Mouse (Mus musculus) testis, adult 2 months (tissue): ENCODE data around the gene Ankrd6. TPM values are rescaled to one million over a fixed set of nuclear protein-coding genes. Genes with fewer than 3 reads are reported as not detected.

Experiments
- H3K27ac ChIP-seq: fragments of 200-500 bp; 2 replicates; pipeline ENCODE4 v1.5.1; 2012; ENCODE audit warnings: low read depth, low read length; ENCODE audit not compliant: control insufficient read depth, insufficient read depth
- H3K27me3 ChIP-seq: fragments of 200-500 bp; 2 replicates; pipeline ENCODE4 v1.6.1; 2012; ENCODE audit warnings: mild to moderate bottlenecking, low read length, moderate library complexity; ENCODE audit not compliant: control insufficient read depth, insufficient read depth
- H3K36me3 ChIP-seq: fragments of 200-500 bp; 2 replicates; pipeline ENCODE4 v1.6.1; 2012; ENCODE audit warnings: mild to moderate bottlenecking, low read length; ENCODE audit not compliant: control insufficient read depth, insufficient read depth
- H3K4me1 ChIP-seq: fragments of 200-500 bp; 2 replicates; pipeline ENCODE4 v1.6.1; 2012; ENCODE audit warnings: low read length; ENCODE audit not compliant: control insufficient read depth, insufficient read depth
- H3K4me3 ChIP-seq: fragments of 200-500 bp; 2 replicates; pipeline ENCODE4 v1.5.1; 2012; ENCODE audit warnings: low read depth, mild to moderate bottlenecking, low read length, moderate library complexity, mixed read lengths; ENCODE audit not compliant: control insufficient read depth
- CTCF ChIP-seq: fragments of 200-500 bp; IDR thresholded peaks from 2 replicates; pipeline ENCODE4 v1.5.1; 2012; ENCODE audit warnings: low read depth, mild to moderate bottlenecking, inconsistent platforms, low read length, moderate library complexity; ENCODE audit not compliant: control insufficient read depth, insufficient read depth, insufficient replicate concordance
- POLR2A ChIP-seq: fragments of 200-500 bp; IDR thresholded peaks from 2 replicates; pipeline ENCODE4 v1.6.1; 2012; ENCODE audit warnings: low read depth, mild to moderate bottlenecking, inconsistent platforms, low read length, moderate library complexity; ENCODE audit not compliant: control insufficient read depth
- polyA plus RNA-seq: library from polyadenylated mRNA; depleted of rRNA; stranded (reverse); fragments of >200 nt; gene quantifications from 2 replicates; pipeline ENCODE4 v1.2.3, GENCODE M21; 2012

Gene Ankrd6
- polyA plus RNA-seq, 1 experiment, result 0.54 TPM

DNA sequence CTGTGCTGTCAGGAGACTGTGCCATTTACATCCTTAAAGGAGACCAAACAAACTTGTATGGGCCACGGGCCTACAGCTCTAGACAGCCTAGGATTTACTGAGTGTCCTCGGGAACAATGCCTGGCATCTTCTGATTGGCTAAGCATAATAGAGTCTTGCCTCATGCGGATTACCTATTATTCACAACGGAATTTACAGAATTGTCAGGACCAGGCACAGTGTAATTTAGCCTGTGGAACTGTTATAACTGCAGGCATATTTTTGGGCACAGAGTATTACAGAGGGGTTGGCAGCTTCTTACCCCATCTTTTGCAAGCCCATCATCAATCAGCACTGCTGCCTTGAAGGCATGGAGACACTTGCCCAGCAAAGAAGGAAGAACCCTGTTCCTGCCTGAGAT is 51.6 kb downstream of the Ankrd6 start:
- no peak for TF ChIP-seq POLR2A
- Histone ChIP-seq H3K4me3 (no peak overlapping the region), H3K4me1 (no peaks in the 10 kb centered on the region), H3K27ac (no peak overlapping the region), H3K36me3 (no peaks in the 10 kb centered on the region), H3K27me3 (no peaks in the 10 kb centered on the region)

DNA sequence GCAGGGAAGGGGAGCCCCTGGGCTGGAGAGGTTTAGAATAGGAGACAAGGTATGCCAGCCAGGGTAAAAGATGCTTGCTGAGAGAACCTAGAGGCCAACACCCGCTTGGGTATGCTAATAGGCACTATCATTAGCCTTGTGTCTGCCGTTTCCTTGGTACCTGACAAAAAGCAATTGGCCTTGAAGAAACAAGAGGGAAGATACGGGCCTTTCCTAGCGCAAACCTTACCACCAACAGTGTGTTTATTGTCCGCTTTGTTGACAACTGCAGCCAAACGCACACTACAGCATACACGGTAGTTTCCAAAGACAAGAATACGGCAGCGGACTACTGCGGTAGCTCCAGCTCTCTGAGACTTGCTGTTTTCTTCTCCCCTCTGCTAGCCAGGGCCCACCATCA is 59.3 kb downstream of the Ankrd6 start:
- TF ChIP-seq POLR2A (no peak), CTCF (no peak)
- Histone ChIP-seq H3K36me3 (no peaks in the 10 kb centered on the region), H3K27ac (no peak overlapping the region), H3K4me1 (no peaks in the 10 kb centered on the region), H3K27me3 (no peaks in the 10 kb centered on the region), H3K4me3 (no peak overlapping the region)

DNA sequence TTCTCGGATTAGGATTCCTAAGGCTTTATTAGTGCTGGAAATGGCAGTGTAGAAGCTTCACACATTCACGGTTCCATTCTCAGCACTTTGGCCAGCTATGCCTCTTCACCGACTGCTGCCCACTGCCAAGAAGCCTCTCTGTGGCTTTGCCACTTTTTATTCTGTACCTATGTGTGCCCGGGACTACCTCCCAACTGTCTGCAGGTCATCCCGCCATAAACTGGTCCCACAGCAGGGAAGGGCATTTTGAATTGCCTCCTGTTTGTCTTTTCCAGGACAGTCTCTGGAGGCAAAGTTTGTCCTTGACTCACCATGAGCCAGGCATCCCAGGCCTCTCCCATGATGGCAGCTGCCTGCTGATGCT is 59.9 kb downstream of the Ankrd6 start:
- TF ChIP-seq POLR2A (no peak), CTCF (no peak)
- Histone ChIP-seq H3K27ac (no peak overlapping the region), H3K4me1 (no peaks in the 10 kb centered on the region), H3K36me3 (no peaks in the 10 kb centered on the region), H3K27me3 (no peaks in the 10 kb centered on the region), H3K4me3 (no peak overlapping the region)

DNA sequence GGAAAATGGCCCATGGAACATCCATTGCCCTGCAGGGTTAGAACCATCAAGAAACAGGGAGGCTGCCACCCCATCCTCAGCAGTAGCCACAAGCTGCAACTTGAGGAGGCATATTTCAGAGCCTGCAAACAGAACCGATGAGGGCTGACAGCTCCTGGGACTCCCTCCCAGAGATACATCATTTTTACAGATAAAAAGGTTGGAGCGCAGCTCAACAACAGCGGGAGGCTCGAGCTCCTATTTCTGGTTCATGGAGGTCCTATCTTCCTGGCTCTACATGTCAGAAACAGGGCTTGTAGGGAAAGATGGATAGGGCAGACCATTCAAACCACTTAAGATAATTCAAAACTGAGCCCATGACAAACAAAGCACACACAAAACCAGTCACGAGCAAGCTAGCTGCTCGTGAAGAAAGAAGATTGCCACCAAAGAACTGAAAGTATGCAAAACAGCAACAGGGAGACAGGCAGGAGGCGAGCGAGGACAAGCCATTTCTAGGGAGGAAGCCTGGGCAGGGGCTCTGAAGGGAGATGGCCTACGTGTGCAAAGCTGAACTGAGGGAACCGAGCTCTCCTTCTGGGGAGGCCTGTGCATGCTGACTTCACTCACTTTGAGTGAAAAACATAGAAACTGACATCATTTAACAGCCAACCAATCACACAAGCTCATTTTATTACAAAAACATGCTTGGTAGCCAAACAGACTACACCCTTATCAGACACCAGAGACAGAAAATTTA is 60.5 kb downstream of the Ankrd6 start:
- no peak overlapping the region for H3K4me3 ChIP-seq
- TF ChIP-seq CTCF (no peak), POLR2A (no peak)
- H3K27me3 ChIP-seq, result no peaks in the 10 kb centered on the region
- H3K36me3 ChIP-seq, result no peaks in the 10 kb centered on the region
- H3K27ac ChIP-seq, result no peak overlapping the region
- H3K4me1 ChIP-seq, result no peaks in the 10 kb centered on the region

DNA sequence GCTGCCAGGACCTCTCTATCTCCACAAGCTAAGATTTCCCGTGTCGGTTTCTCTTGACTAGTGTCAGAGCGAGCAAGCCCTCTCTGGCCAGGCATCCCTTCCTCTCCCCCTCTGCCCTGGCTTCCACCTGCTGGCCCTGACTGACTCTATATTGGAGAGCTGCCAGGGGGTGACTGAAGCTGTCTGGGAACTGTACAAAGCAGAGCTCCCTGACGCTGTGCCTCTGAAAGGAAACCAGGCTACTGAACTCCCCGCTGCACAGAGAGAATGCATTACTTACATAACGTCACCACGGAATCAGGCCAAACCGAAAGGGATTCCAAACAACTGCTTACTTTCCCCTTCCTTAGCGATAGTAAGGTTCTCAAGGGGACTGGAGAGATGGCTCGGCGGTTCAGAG is 61.4 kb downstream of the Ankrd6 start:
- Histone ChIP-seq H3K4me1 (no peaks in the 10 kb centered on the region), H3K4me3 (no peak overlapping the region), H3K27ac (no peak overlapping the region), H3K27me3 (no peaks in the 10 kb centered on the region), H3K36me3 (no peaks in the 10 kb centered on the region)
- no peak for TF ChIP-seq CTCF
- no peak for TF ChIP-seq POLR2A

DNA sequence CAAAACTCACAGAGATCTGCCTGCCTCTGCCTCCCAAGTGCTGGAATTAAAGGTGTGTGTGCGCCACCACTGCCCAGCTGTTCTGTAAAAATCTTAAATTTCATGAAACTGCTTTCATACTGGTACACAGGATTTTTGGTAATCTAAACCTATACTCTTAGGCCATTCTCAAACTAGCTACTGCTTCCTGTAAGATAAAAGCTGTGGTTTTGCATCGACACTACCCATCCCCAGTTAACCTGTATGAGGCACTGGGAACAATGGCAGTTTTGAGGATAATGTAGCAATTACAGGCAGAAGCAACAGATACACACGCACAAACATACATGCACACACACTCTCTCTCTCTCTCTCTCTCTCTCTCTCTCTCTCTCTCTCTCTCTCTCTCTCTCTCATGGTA is 64.2 kb downstream of the Ankrd6 start:
- Histone ChIP-seq H3K4me3 (no peak overlapping the region), H3K27ac (no peak overlapping the region), H3K27me3 (no peaks in the 10 kb centered on the region), H3K36me3 (no peaks in the 10 kb centered on the region), H3K4me1 (no peaks in the 10 kb centered on the region)
- no peak for TF ChIP-seq CTCF
- TF ChIP-seq POLR2A, result no peak

DNA sequence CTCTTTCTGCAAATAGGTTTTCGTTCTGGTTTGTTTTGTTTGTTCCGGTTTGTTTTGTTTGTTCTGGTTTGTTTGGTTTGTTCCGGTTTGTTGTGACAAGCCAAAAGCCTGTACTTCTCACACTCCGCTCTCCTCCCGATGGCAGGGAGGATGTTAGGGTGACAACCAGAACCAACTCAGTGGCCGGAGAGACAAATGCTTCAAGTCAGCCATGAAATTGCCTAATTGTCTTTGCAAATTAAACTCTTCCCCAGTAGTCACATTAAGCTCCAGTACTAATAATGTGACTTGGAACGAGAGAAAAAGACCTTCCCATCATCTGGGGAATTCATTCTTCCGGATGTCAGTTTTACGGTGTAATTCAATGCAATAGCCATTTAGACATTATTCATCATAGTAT is 66.0 kb downstream of the Ankrd6 start:
- TF ChIP-seq CTCF (no peak), POLR2A (no peak)
- Histone ChIP-seq H3K4me1 (no peaks in the 10 kb centered on the region), H3K4me3 (no peak overlapping the region), H3K27ac (no peak overlapping the region), H3K36me3 (no peaks in the 10 kb centered on the region), H3K27me3 (no peaks in the 10 kb centered on the region)

DNA sequence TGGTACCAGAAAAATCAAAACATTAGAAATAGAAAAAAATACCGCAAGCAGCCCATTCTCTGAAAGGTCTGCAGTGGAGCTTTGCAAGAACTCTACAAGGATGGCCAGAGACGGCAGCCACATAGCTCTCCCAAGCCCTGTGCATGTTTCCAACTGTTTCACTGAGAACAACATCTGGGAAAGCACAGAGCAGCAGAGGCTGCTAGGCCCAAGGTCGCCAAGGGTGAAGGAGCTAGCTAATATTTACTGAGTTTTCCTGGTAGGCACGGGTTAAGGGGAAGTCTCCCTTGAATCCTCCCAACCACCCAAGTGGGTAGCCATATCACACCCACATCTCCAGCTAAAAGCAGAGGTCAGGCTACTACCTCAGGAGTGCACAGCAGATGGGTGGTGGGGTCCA is 69.6 kb downstream of the Ankrd6 start:
- H3K27me3 ChIP-seq, result no peaks in the 10 kb centered on the region
- H3K36me3 ChIP-seq, result no peaks in the 10 kb centered on the region

More for the DNA sequence above, 69.6 kb downstream of the Ankrd6 start:
- H3K4me1 ChIP-seq, result no peaks in the 10 kb centered on the region
- TF ChIP-seq POLR2A, result no peak
- TF ChIP-seq CTCF, result no peak
- no peak overlapping the region for H3K4me3 ChIP-seq
- H3K27ac ChIP-seq, result no peak overlapping the region
